Mouse (Mus musculus): ENCODE results near the gene Cks1b.

GRCm38 (mm10) chr3:89385451-89385850, 32.7 kb downstream of the Cks1b start:
- TF ChIP-seq CTCF (IDR thresholded peaks at IDR 0.05; ENCODE audit: borderline replicate concordance, insufficient read depth, low read length) (no peak), POLR2A (IDR thresholded peaks at IDR 0.05; ENCODE audit: low read depth, low read length) (no peak)
